Mouse (Mus musculus): ENCODE measurements around the gene Zfp667.

DNA sequence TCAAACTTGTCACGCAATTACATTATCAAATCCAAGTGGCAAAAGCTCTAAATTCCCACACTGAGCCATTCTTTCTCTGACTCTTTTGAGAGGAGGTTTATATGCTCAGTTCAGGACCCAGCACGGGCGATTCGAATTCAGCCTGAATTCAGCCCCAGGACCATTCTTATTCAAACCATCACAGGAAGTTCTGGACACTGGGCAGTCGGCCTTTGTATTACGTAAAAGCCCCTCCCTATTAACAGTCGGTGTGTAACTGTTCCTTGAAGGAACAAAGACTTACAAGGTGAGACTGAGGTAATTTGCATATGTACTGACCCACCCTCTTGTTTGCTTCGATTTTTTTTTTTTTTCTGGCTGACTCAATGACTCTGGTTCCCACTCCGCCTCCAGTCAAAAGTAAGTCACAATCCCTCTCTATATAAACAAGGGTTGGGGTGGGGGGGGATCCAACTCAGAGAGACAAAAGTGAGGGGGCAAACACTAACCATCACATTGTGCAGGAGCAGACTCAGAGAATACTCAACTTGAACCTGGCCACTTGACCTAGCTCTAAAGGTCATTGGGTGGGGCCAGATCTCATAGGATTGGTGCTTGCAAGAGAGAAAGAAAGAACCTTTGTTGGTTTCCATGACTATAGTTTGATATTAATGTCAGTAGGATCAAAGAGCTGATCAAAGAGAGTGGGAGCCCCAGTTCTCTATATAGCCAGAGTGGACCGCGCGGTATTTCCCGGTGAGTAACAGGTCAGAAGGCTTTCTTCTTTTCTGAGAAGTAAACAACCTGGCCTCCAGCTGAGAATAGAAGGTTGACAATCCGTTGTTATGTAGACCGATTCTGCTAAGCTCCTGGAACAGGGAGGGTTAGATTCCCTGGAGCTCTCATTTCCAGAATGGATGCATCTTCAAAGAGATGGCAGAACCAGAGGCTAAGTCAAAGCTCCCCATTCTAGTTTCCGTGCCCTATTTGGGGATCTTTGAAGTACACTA, 27.9 kb upstream of the Zfp667 start:
- no peak for TF ChIP-seq CTCF (IDR thresholded peaks at IDR 0.05 in 2 of 3, conservative IDR thresholded peaks at IDR 0.05 in 1 of 3; ENCODE audit: control insufficient read depth in 1 of 3, insufficient read depth in 1 of 3, low read depth in 2 of 3, low read length in 3 of 3, poor library complexity in 1 of 3, severe bottlenecking in 1 of 3)
- no peak for TF ChIP-seq ZNF384 (IDR thresholded peaks at IDR 0.05; ENCODE audit: low read depth, low read length)
- TF ChIP-seq POLR2A (IDR thresholded peaks at IDR 0.05; ENCODE audit: control insufficient read depth in 1 of 2, insufficient read depth in 1 of 2, low read depth in 1 of 2, low read length in 2 of 2, poor library complexity in 1 of 2): no peak
- TF ChIP-seq NRF1 (IDR thresholded peaks at IDR 0.05; ENCODE audit: insufficient read depth, low read depth, low read length, poor library complexity, severe bottlenecking): no peak
- no peak for TF ChIP-seq POLR2AphosphoS2 (IDR thresholded peaks at IDR 0.05; ENCODE audit: low read length)
- TF ChIP-seq EP300 (IDR thresholded peaks at IDR 0.05; ENCODE audit: low read depth in 1 of 2, low read length in 2 of 2): no peak
- TF ChIP-seq MAX (IDR thresholded peaks at IDR 0.05; ENCODE audit: low read length): no peak
- TF ChIP-seq HCFC1 (IDR thresholded peaks at IDR 0.05; ENCODE audit: low read depth, low read length): no peak
- no peak for TF ChIP-seq MYC (IDR thresholded peaks at IDR 0.05; ENCODE audit: low read depth, low read length)

Data from MEL (cell line).